In the genomic region with DNA sequence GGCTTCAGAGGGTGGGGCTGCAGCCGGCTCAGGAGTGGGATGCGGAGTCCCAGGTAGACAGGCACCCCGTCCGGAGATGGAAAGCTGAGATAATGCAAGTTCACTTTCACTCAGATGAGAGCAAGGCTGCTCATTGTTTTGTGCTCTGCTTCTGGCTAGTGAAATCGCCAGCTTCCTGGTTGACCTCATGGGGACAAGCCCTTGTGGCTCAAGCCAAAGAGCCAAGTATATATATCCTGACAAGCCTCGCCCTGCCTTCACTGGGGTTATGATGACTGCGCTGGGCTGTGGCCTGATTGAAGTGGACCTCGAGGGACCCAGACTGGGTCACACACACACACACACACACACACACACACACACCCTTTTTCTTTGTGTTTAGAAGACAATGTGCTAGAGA, we compare ENCODE assay signal across 12 mouse cellular contexts. TPM values are rescaled to one million over a fixed set of nuclear protein-coding genes. Genes with fewer than 3 reads are reported as not detected.
DNase-seq lines count a peak whose midpoint lies in the region; ATAC-seq lines count a peak whose summit lies in the region.
"Had no signal": no experiment of that assay in that cellular context is flagged by ENCODE, and none has a peak within 500 bp of the region (broad histone marks: within the 10 kb centered on the region; RNA-seq: fewer than 3 reads in every experiment).

No protein-coding gene starts in this region.

- ATAC-seq in neural tube, embryonic 13.5 days (ENCODE audit: low read depth): no peak
- ATAC-seq in hindbrain, embryonic 14.5 days (ENCODE audit: low FRiP score): no peak
- ATAC-seq: forebrain, postnatal 0 days had no signal

- H3K9ac ChIP-seq in neural tube, embryonic 13.5 days: no peak overlapping the region
- no peak overlapping the region for H3K9ac ChIP-seq in hindbrain, embryonic 14.5 days
- H3K9ac ChIP-seq: forebrain, postnatal 0 days had no signal

- H3K27me3 ChIP-seq in neural tube, embryonic 13.5 days: no peaks in the 10 kb centered on the region
- H3K27me3 ChIP-seq in hindbrain, embryonic 14.5 days (ENCODE audit: control insufficient read depth, insufficient read depth, low read length): no peaks in the 10 kb centered on the region
- H3K27me3 ChIP-seq: CH12.LX had no signal

- H3K27ac ChIP-seq in neural tube, embryonic 13.5 days (replicated peaks): peak overlapping the region; percentile 54
- H3K27ac ChIP-seq in hindbrain, embryonic 14.5 days: peak overlapping the region; percentile 65

- H3K36me3 ChIP-seq in neural tube, embryonic 13.5 days: peaks cover 12% of the 10 kb centered on the region
- H3K36me3 ChIP-seq in hindbrain, embryonic 14.5 days (replicated peaks; ENCODE audit: control insufficient read depth, insufficient read depth): peaks cover 16% of the 10 kb centered on the region

- H3K4me2 ChIP-seq in neural tube, embryonic 13.5 days: no peak overlapping the region
- no peak overlapping the region for H3K4me2 ChIP-seq in hindbrain, embryonic 14.5 days (replicated peaks)

- no peaks in the 10 kb centered on the region for H3K9me3 ChIP-seq in neural tube, embryonic 13.5 days
- no peaks in the 10 kb centered on the region for H3K9me3 ChIP-seq in hindbrain, embryonic 14.5 days (ENCODE audit: control insufficient read depth, low read length)

- 77% methylated on average over 8 of the region's 8 CpGs for WGBS in neural tube, embryonic 13.5 days
- WGBS in hindbrain, embryonic 14.5 days: 78% methylated on average over 8 of the region's 8 CpGs

- peaks cover 58% of the 10 kb centered on the region for H3K4me1 ChIP-seq in neural tube, embryonic 13.5 days (replicated peaks)
- H3K4me1 ChIP-seq in hindbrain, embryonic 14.5 days (replicated peaks; ENCODE audit: control insufficient read depth, insufficient read depth, low read length): peaks cover 49% of the 10 kb centered on the region

- H3K4me3 ChIP-seq in neural tube, embryonic 13.5 days: no peak overlapping the region
- H3K4me3 ChIP-seq in hindbrain, embryonic 14.5 days (replicated peaks; ENCODE audit: low read length): no peak overlapping the region

- DNase-seq in kidney, adult 11 months: peak; percentile 57
- DNase-seq in kidney, adult 8-10 months: no peak
- no peak for DNase-seq in neural tube, embryonic 10.5 days (ENCODE audit: extremely low spot score, low spot score)
- DNase-seq in hindbrain, embryonic 14.5 days (ENCODE audit: low spot score): no peak
- DNase-seq in cerebellum, postnatal 4 days (ENCODE audit: low spot score in 2 of 2): no peak
- no peak for DNase-seq in layer of hippocampus, adult 8-10 months (ENCODE audit: low spot score in 2 of 2)
- DNase-seq in thymus, postnatal 4 days: no peak
- DNase-seq: forebrain, postnatal 0 days; layer of hippocampus, postnatal 36 days; right cerebral cortex, postnatal 4 days had no signal

RNA-seq across cellular contexts. Expression of gene Slc6a6, which starts 31.2 kb away (rescaled TPM):
- polyA plus RNA-seq in neural tube, embryonic 13.5 days (2015; fragmentation: Nextera tagmentation; extraction: Ambion mirVana): 63.7 and 70.0 TPM in 2 replicates
- 91.6 and 98.5 TPM in 2 replicates for polyA plus RNA-seq in hindbrain, embryonic 14.5 days (2014; fragmentation: Nextera tagmentation; extraction: Ambion mirVana)
- total RNA-seq in layer of hippocampus, adult 8-10 months (2022): 100 to 1,000 TPM; 142 to 166 (median 152) TPM
